ENCODE assay signal across 8 mouse cellular contexts in the genomic region with DNA sequence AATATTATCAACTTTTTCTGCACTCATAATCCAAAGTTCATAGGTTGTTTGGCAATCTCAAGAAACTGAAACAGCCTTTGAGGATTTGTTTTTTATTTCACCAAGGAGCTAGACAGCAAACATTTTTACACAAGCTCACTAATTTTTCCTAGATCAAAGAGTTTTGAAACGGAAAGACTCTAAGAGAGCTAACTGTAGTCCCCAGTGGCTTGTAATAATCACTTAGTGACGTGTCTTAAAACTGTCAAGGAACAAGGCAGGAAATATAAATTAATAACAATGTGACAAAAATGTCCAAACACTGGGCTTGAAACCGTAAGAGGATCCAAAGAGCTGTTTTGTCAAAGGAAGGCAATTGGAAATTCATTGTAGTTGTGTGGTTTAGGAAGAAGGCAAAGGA. TPM values are rescaled to one million over a fixed set of nuclear protein-coding genes. Genes with fewer than 3 reads are reported as not detected.
A peak's percentile ranks its signal among the peaks of the same experiment; 100 is the strongest.
DNase-seq lines count a peak whose midpoint lies in the region; ATAC-seq and TF ChIP-seq lines count a peak whose summit lies in the region.

No protein-coding gene starts in this region.

- 0 out of 2 replicates have a peak, but pooled peaks cover 4% of the 10 kb centered on the region for H3K4me1 ChIP-seq in heart, postnatal 0 days (ENCODE audit: control insufficient read depth, insufficient read depth)
- peaks cover 43% of the 10 kb centered on the region for H3K4me1 ChIP-seq in E14TG2a.4 (replicated peaks; ENCODE audit: low read depth, low read length)
- H3K4me1 ChIP-seq in forebrain, embryonic 16.5 days (replicated peaks; ENCODE audit: control insufficient read depth, insufficient read depth, low read length), result peaks cover 8% of the 10 kb centered on the region

- H3K9me3 ChIP-seq in heart, postnatal 0 days (replicated peaks; ENCODE audit: control insufficient read depth, low read length), result no peaks in the 10 kb centered on the region
- no peaks in the 10 kb centered on the region for H3K9me3 ChIP-seq in E14TG2a.4 (ENCODE audit: low read length)
- H3K9me3 ChIP-seq in forebrain, embryonic 16.5 days (ENCODE audit: control insufficient read depth, low read length), result no peaks in the 10 kb centered on the region

- 45% methylated on average over 3 of the region's 3 CpGs for WGBS in heart, postnatal 0 days
- WGBS in forebrain, embryonic 16.5 days, result 27% methylated on average over 3 of the region's 3 CpGs
- 50% methylated on average over 2 of the region's 3 CpGs for WGBS in macrophage (ENCODE audit: missing documents)

- H3K79me2 ChIP-seq in macrophage (ENCODE audit: inconsistent target), result peaks cover 40% of the 10 kb centered on the region

- no peaks in the 10 kb centered on the region for H3K36me3 ChIP-seq in heart, postnatal 0 days (replicated peaks; ENCODE audit: control insufficient read depth, insufficient read depth, low read length)
- peaks cover 9% of the 10 kb centered on the region for H3K36me3 ChIP-seq in E14TG2a.4 (ENCODE audit: insufficient read depth, low read length)
- H3K36me3 ChIP-seq in forebrain, embryonic 16.5 days (ENCODE audit: control insufficient read depth, insufficient read depth), result no peaks in the 10 kb centered on the region
- 0 out of 2 replicates have a peak, but pooled peaks cover 2% of the 10 kb centered on the region for H3K36me3 ChIP-seq in macrophage (ENCODE audit: inconsistent target)

- no peaks in the 10 kb centered on the region for H3K27me3 ChIP-seq in heart, postnatal 0 days (ENCODE audit: control insufficient read depth, insufficient read depth, low read length)
- no peaks in the 10 kb centered on the region; the same call in 1 of the 2 replicates for H3K27me3 ChIP-seq in E14TG2a.4 (ENCODE audit: insufficient read depth, low read length)
- no peaks in the 10 kb centered on the region; the same call in 1 of the 2 replicates for H3K27me3 ChIP-seq in forebrain, embryonic 16.5 days (replicated peaks; ENCODE audit: control insufficient read depth, insufficient read depth, low read length)

- peak overlapping the region; percentile 57 for H3K4me2 ChIP-seq in heart, postnatal 0 days (ENCODE audit: low read depth, low read length)
- H3K4me2 ChIP-seq in forebrain, embryonic 16.5 days (ENCODE audit: low read length), result peak overlapping the region; percentile 50

- no peak for ATAC-seq in heart, postnatal 0 days (ENCODE audit: insufficient read depth, low read depth)
- no peak for ATAC-seq in forebrain, embryonic 16.5 days

- TF ChIP-seq CTCF in heart, postnatal 0 days (IDR thresholded peaks at IDR 0.05; ENCODE audit: low read depth), result no peak
- TF ChIP-seq CTCF in E14TG2a.4 (conservative IDR thresholded peaks at IDR 0.05; ENCODE audit: low read length), result no peak

- H3K4me3 ChIP-seq in heart, postnatal 0 days (ENCODE audit: low read depth, low read length), result peak overlapping the region; percentile 82; the same call in 1 of the 2 replicates
- H3K4me3 ChIP-seq in E14TG2a.4 (replicated peaks; ENCODE audit: low read length), result peak overlapping the region; percentile 87; the same call in 1 of the 2 replicates
- peak overlapping the region; percentile 65 for H3K4me3 ChIP-seq in forebrain, embryonic 16.5 days (replicated peaks; ENCODE audit: low read length)
- peak overlapping the region; percentile 79; the same call in 1 of the 2 replicates for H3K4me3 ChIP-seq in macrophage (ENCODE audit: inconsistent target)

- DNase-seq in heart, postnatal 0 days (ENCODE audit: low spot score), result no peak
- no peak for DNase-seq in heart, adult 9 months (ENCODE audit: low spot score in 2 of 2)
- DNase-seq in left cerebral cortex, postnatal 4 days, result no peak
- no peak for DNase-seq in ovary, postnatal 36 days (ENCODE audit: low spot score)
- no peak for DNase-seq in embryo, embryonic 11 days

- H3K9ac ChIP-seq in heart, postnatal 0 days (replicated peaks; ENCODE audit: low read depth, low read length), result no peak overlapping the region
- H3K9ac ChIP-seq in forebrain, embryonic 16.5 days (replicated peaks; ENCODE audit: low read depth, low read length), result peak overlapping the region; percentile 40; the same call in 1 of the 2 replicates

- TF ChIP-seq EP300 in heart, postnatal 0 days (IDR thresholded peaks at IDR 0.05; ENCODE audit: low read depth), result no peak

- intact Hi-C loops in left cerebral cortex, postnatal 4 days (cut with DNase I), result no loop called here

- H3K27ac ChIP-seq in heart, postnatal 0 days (ENCODE audit: low read depth), result no peak overlapping the region
- H3K27ac ChIP-seq in forebrain, embryonic 16.5 days (ENCODE audit: low read length), result no peak overlapping the region; the same call in 1 of the 2 replicates
- peak overlapping the region; percentile 89 for H3K27ac ChIP-seq in macrophage

RNA-seq across cellular contexts. Expression of a gene that starts 1.0 kb away (rescaled TPM):
- total RNA-seq in heart, postnatal 0 days (2014; rRNA removed; ENCODE audit: low replicate concordance), result 78.6 and 108 TPM in 2 replicates
- 46.2 and 49.6 TPM in 2 replicates for polyA plus RNA-seq in heart, postnatal 0 days (2015; fragmentation: Nextera tagmentation; extraction: Ambion mirVana)
- 258 and 285 TPM in 2 replicates for polyA plus RNA-seq in forebrain, embryonic 16.5 days (2015; fragmentation: Nextera tagmentation; extraction: Ambion mirVana)
- 1,000 to 10,000 TPM in 3 of 26 experiments, 100 to 1,000 TPM in 23; 736 to 1,252 (median 882) TPM for total RNA-seq in macrophage (2018; cell fraction: chromatin; rRNA removed)
- 10 to 100 TPM in 25 of 26 experiments, 1 to 10 TPM in 1; 10.0 to 66.8 (median 26.4) TPM for total RNA-seq in macrophage (2018; cell fraction: cytosol; rRNA removed)
- 1,000 to 10,000 TPM in 1 of 26 experiments, 100 to 1,000 TPM in 25; 374 to 1,215 (median 634) TPM for total RNA-seq in macrophage (2018; cell fraction: nucleus; rRNA removed)
- polyA plus RNA-seq in macrophage (2018), result 37.6 to 116 TPM (median 41.1 TPM) in 3 replicates
- 100 to 1,000 TPM; 211 to 228 TPM for total RNA-seq in left cerebral cortex, postnatal 4 days (2021)
